Mouse (Mus musculus): ENCODE data around the gene Papln.
A peak's percentile ranks its signal among the peaks of the same experiment; 100 is the strongest.

The Papln gene

GRCm38 (mm10) chr12:83775621-83776020 is 12.2 kb downstream of the Papln start:
- H3K4me1 ChIP-seq (replicated peaks; ENCODE audit: low read depth, low read length), result peaks cover 38% of the 10 kb centered on the region
- H3K9me3 ChIP-seq (ENCODE audit: low read length), result no peaks in the 10 kb centered on the region
- TF ChIP-seq NANOG (IDR thresholded peaks at IDR 0.05; ENCODE audit: borderline replicate concordance, low read length) (no peak), POU5F1 (IDR thresholded peaks at IDR 0.05; ENCODE audit: borderline replicate concordance, low read length) (no peak), CTCF (conservative IDR thresholded peaks at IDR 0.05; ENCODE audit: low read length) (no peak)
- no peaks in the 10 kb centered on the region for H3K36me3 ChIP-seq (ENCODE audit: insufficient read depth, low read length)
- peaks cover 31% of the 10 kb centered on the region for H3K27me3 ChIP-seq (ENCODE audit: insufficient read depth, low read length)
- no peak overlapping the region for H3K4me3 ChIP-seq (replicated peaks; ENCODE audit: low read length)

GRCm38 (mm10) chr12:83776766-83777165 is 13.3 kb downstream of the Papln start:
- Histone ChIP-seq H3K9me3 (ENCODE audit: low read length) (no peaks in the 10 kb centered on the region), H3K27me3 (ENCODE audit: insufficient read depth, low read length) (peaks cover 34% of the 10 kb centered on the region), H3K36me3 (ENCODE audit: insufficient read depth, low read length) (no peaks in the 10 kb centered on the region), H3K4me3 (replicated peaks; ENCODE audit: low read length) (no peak overlapping the region), H3K4me1 (replicated peaks; ENCODE audit: low read depth, low read length) (peaks cover 40% of the 10 kb centered on the region)
- TF ChIP-seq POU5F1 (IDR thresholded peaks at IDR 0.05; ENCODE audit: borderline replicate concordance, low read length) (no peak), NANOG (IDR thresholded peaks at IDR 0.05; ENCODE audit: borderline replicate concordance, low read length) (no peak), CTCF (conservative IDR thresholded peaks at IDR 0.05; ENCODE audit: low read length) (no peak)

DNA sequence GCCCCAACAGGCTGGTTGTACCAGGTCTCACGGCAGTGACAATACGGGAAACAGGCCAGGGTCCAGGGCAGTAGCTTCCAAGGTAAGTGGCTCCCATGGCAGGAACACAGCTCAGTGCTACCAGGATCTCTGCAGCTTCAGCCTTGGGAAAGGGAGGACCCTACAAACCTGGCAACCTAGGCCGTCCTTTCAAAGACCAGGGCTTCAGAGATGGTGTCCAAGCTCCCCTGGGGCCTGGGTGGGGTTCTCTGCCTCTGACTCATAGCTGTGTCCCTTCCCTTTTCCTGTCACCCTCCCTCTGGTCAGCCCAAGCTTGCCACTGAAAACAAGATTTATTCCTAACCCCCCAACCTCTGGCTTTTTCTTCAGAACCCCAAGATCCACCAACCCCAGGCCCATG is 16.7 kb downstream of the Papln start:
- Histone ChIP-seq H3K4me3 (replicated peaks; ENCODE audit: low read length) (no peak overlapping the region), H3K36me3 (ENCODE audit: insufficient read depth, low read length) (no peaks in the 10 kb centered on the region), H3K27me3 (ENCODE audit: insufficient read depth, low read length) (peaks cover 29% of the 10 kb centered on the region), H3K4me1 (replicated peaks; ENCODE audit: low read depth, low read length) (peaks cover 20% of the 10 kb centered on the region), H3K9me3 (ENCODE audit: low read length) (no peaks in the 10 kb centered on the region)
- TF ChIP-seq CTCF (conservative IDR thresholded peaks at IDR 0.05; ENCODE audit: low read length) (no peak), POU5F1 (IDR thresholded peaks at IDR 0.05; ENCODE audit: borderline replicate concordance, low read length) (no peak), NANOG (IDR thresholded peaks at IDR 0.05; ENCODE audit: borderline replicate concordance, low read length) (no peak)

DNA sequence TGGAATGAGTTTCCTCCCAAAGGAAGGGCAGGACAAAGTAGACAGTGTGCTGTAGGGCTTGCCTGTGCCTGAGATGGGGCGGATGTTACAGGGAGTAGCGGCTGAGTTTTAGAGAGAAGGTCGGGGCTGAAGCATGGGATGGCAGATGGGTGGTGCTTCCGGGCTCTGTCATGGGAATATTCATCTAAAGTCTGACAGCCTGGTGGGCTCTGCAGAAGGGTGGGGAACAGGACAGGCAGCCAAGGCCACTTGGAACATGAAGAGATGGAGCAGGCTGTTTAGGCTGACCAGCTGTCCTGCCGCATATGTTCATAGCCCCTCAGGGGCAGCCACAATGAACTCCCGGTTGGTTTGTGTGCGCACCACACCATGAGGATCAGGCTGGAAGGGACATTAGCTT is 17.8 kb downstream of the Papln start:
- H3K36me3 ChIP-seq (ENCODE audit: insufficient read depth, low read length), result no peaks in the 10 kb centered on the region
- peak overlapping the region; percentile 75 for H3K4me3 ChIP-seq (replicated peaks; ENCODE audit: low read length)
- H3K27me3 ChIP-seq (ENCODE audit: insufficient read depth, low read length), result peaks cover 23% of the 10 kb centered on the region
- H3K4me1 ChIP-seq (replicated peaks; ENCODE audit: low read depth, low read length), result peaks cover 15% of the 10 kb centered on the region
- no peaks in the 10 kb centered on the region for H3K9me3 ChIP-seq (ENCODE audit: low read length)
- no peak for TF ChIP-seq CTCF (conservative IDR thresholded peaks at IDR 0.05; ENCODE audit: low read length)
- TF ChIP-seq NANOG (IDR thresholded peaks at IDR 0.05; ENCODE audit: borderline replicate concordance, low read length), result no peak
- TF ChIP-seq POU5F1 (IDR thresholded peaks at IDR 0.05; ENCODE audit: borderline replicate concordance, low read length), result no peak

DNA sequence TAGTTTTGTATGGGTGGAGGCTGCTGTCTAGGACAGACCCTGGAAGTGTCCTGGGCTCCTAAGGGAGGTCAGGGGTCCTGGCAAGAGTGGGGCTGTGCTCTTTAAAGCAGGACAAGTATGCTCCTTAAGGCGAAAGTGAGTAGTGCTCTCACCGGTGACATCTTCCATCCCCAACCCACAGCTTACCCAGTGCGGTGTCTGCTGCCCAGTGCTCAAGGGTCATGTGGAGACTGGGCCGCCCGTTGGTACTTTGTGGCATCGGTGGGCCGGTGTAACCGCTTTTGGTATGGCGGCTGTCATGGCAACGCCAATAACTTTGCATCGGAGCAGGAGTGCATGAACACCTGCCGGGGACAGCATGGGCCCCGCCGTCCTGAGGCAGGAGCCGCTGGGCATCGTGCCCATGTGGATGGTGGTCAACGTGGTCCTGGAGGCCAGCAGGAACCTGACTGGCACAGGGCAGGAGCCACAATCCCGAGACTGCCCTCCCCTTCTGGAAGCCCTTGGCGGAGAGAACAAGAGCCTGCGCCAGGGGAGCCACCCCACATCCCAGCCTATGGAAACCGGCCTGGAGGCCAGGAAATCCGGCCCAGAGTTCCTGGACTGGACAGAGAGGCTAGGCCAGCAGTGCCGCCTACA is 18.3 kb downstream of the Papln start:
- H3K4me3 ChIP-seq (replicated peaks; ENCODE audit: low read length), result peak overlapping the region; percentile 75
- TF ChIP-seq POU5F1 (IDR thresholded peaks at IDR 0.05; ENCODE audit: borderline replicate concordance, low read length) (no peak), CTCF (conservative IDR thresholded peaks at IDR 0.05; ENCODE audit: low read length) (no peak), NANOG (IDR thresholded peaks at IDR 0.05; ENCODE audit: borderline replicate concordance, low read length) (no peak)
- peaks cover 20% of the 10 kb centered on the region for H3K27me3 ChIP-seq (ENCODE audit: insufficient read depth, low read length)
- H3K36me3 ChIP-seq (ENCODE audit: insufficient read depth, low read length), result no peaks in the 10 kb centered on the region
- peaks cover 15% of the 10 kb centered on the region for H3K4me1 ChIP-seq (replicated peaks; ENCODE audit: low read depth, low read length)
- no peaks in the 10 kb centered on the region for H3K9me3 ChIP-seq (ENCODE audit: low read length)

- no peak for TF ChIP-seq POU5F1 (IDR thresholded peaks at IDR 0.05; ENCODE audit: borderline replicate concordance, low read length)
- H3K4me3 ChIP-seq (replicated peaks; ENCODE audit: low read length), result no peak overlapping the region
- H3K27me3 ChIP-seq (ENCODE audit: insufficient read depth, low read length), result peaks cover 20% of the 10 kb centered on the region
- H3K4me1 ChIP-seq (replicated peaks; ENCODE audit: low read depth, low read length), result peaks cover 15% of the 10 kb centered on the region
- H3K36me3 ChIP-seq (ENCODE audit: insufficient read depth, low read length), result no peaks in the 10 kb centered on the region
- no peaks in the 10 kb centered on the region for H3K9me3 ChIP-seq (ENCODE audit: low read length)
Observed at GRCm38 (mm10) chr12:83782669-83783068, 19.2 kb downstream of the Papln start.

- H3K4me1 ChIP-seq (replicated peaks; ENCODE audit: low read depth, low read length), result peaks cover 15% of the 10 kb centered on the region
- H3K27me3 ChIP-seq (ENCODE audit: insufficient read depth, low read length), result peaks cover 20% of the 10 kb centered on the region
- no peaks in the 10 kb centered on the region for H3K9me3 ChIP-seq (ENCODE audit: low read length)
- TF ChIP-seq NANOG (IDR thresholded peaks at IDR 0.05; ENCODE audit: borderline replicate concordance, low read length) (no peak), POU5F1 (IDR thresholded peaks at IDR 0.05; ENCODE audit: borderline replicate concordance, low read length) (no peak), CTCF (conservative IDR thresholded peaks at IDR 0.05; ENCODE audit: low read length) (no peak)
- no peak overlapping the region for H3K4me3 ChIP-seq (replicated peaks; ENCODE audit: low read length)
- H3K36me3 ChIP-seq (ENCODE audit: insufficient read depth, low read length), result no peaks in the 10 kb centered on the region
Observed at GRCm38 (mm10) chr12:83785305-83785704, 21.9 kb downstream of the Papln start.

- H3K4me3 ChIP-seq (replicated peaks; ENCODE audit: low read length), result no peak overlapping the region
- no peaks in the 10 kb centered on the region for H3K9me3 ChIP-seq (ENCODE audit: low read length)
- TF ChIP-seq NANOG (IDR thresholded peaks at IDR 0.05; ENCODE audit: borderline replicate concordance, low read length) (no peak), POU5F1 (IDR thresholded peaks at IDR 0.05; ENCODE audit: borderline replicate concordance, low read length) (no peak), CTCF (conservative IDR thresholded peaks at IDR 0.05; ENCODE audit: low read length) (no peak)
- no peaks in the 10 kb centered on the region for H3K4me1 ChIP-seq (replicated peaks; ENCODE audit: low read depth, low read length)
- no peaks in the 10 kb centered on the region for H3K27me3 ChIP-seq (ENCODE audit: insufficient read depth, low read length)
- 0 out of 2 replicates have a peak, but pooled peaks cover 9% of the 10 kb centered on the region for H3K36me3 ChIP-seq (ENCODE audit: insufficient read depth, low read length)
Observed at GRCm38 (mm10) chr12:83789051-83789780, 25.8 kb downstream of the Papln start.
